Mouse (Mus musculus) CH12.LX (cell line): ENCODE data around the gene Taco1. TPM values are rescaled to one million over a fixed set of nuclear protein-coding genes. Genes with fewer than 3 reads are reported as not detected.
A peak's percentile ranks its signal among the peaks of the same experiment; 100 is the strongest.

Source experiments
- DNase-seq: peaks from one replicate; pipeline ENCODE4 v3.0.0-alpha.2; 2013; ENCODE audit errors: extremely low read depth
- H3K27ac ChIP-seq: 2 replicates; pipeline ENCODE4 v1.5.1; 2012; ENCODE audit warnings: low read depth, mild to moderate bottlenecking, control low read depth, moderate library complexity; ENCODE audit not compliant: insufficient read depth
- H3K27me3 ChIP-seq: replicated peaks from 2 replicates; pipeline ENCODE3; 2012; ENCODE audit warnings: inconsistent platforms
- H3K36me3 ChIP-seq, 2 experiments: replicated peaks in 1 of 2; 2 replicates each; pipeline versions ENCODE3 to v1.6.1; 2012; ENCODE audit warnings: inconsistent platforms in 1 of 2, low read length in 1 of 2, mild to moderate bottlenecking in 1 of 2, mixed read lengths in 1 of 2, moderate library complexity in 1 of 2; ENCODE audit not compliant: control insufficient read depth in 1 of 2, insufficient read depth in 1 of 2
- H3K4me1 ChIP-seq, 2 experiments: 2 replicates each; pipeline ENCODE4 v1.6.1; 2012; ENCODE audit warnings: inconsistent platforms in 1 of 2, moderate library complexity in 1 of 2; ENCODE audit not compliant: insufficient read depth in 2 of 2, control insufficient read depth in 1 of 2
- H3K4me2 ChIP-seq: 2 replicates; pipeline ENCODE4 v1.6.1; 2012; ENCODE audit warnings: low read depth, mild to moderate bottlenecking, control low read depth; ENCODE audit not compliant: poor library complexity, insufficient read depth, severe bottlenecking
- H3K4me3 ChIP-seq, 3 experiments: fragments of 150-350 bp in 1 of 3; sonication (generic) in 1 of 3; replicated peaks in 1 of 3; 2 replicates each; pipeline versions ENCODE3 to v1.5.1; 2011 to 2012; ENCODE audit warnings: low read depth in 2 of 3, low read length in 2 of 3, mild to moderate bottlenecking in 2 of 3, moderate library complexity in 2 of 3, control low read depth in 1 of 3, improper control_type of control experiment in 1 of 3, inconsistent platforms in 1 of 3, mixed read lengths in 1 of 3; ENCODE audit not compliant: poor library complexity in 1 of 3
- H3K79me2 ChIP-seq: replicated peaks from 2 replicates; pipeline ENCODE4 v1.6.1; 2012; ENCODE audit warnings: mild to moderate bottlenecking, moderate library complexity; ENCODE audit not compliant: control insufficient read depth, poor library complexity, insufficient read depth, severe bottlenecking; ENCODE audit errors: extremely low read depth
- H3K9ac ChIP-seq: 2 replicates; pipeline ENCODE4 v1.6.1; 2012; ENCODE audit warnings: low read depth, mild to moderate bottlenecking, control low read depth, moderate library complexity; ENCODE audit not compliant: insufficient read depth
- H3K9me3 ChIP-seq: replicated peaks from 2 replicates; pipeline ENCODE3; 2012; ENCODE audit warnings: low read length, inconsistent platforms, mixed read lengths
- BHLHE40 ChIP-seq: IDR thresholded peaks from 2 replicates; pipeline ENCODE4 v1.6.1; 2011; ENCODE audit warnings: mild to moderate bottlenecking, low read depth, low read length, improper control_type of control experiment
- CHD1 ChIP-seq: IDR thresholded peaks from 2 replicates; pipeline ENCODE4 v1.6.1; 2012; ENCODE audit warnings: low read depth, low read length, improper control_type of control experiment, inconsistent platforms
- CHD2 ChIP-seq: IDR thresholded peaks from 2 replicates; pipeline ENCODE4 v1.6.1; 2011; ENCODE audit warnings: low read length, improper control_type of control experiment
- CTCF ChIP-seq, 2 experiments: IDR thresholded peaks in 1 of 2; conservative IDR thresholded peaks in 1 of 2; 2 replicates each; pipeline ENCODE4 v1.5.1; 2011 to 2012; ENCODE audit warnings: low read depth in 2 of 2, low read length in 2 of 2, improper control_type of control experiment in 1 of 2, inconsistent platforms in 1 of 2, mild to moderate bottlenecking in 1 of 2, moderate library complexity in 1 of 2
- E2F4 ChIP-seq: IDR thresholded peaks from 2 replicates; pipeline ENCODE4 v1.6.1; 2011; ENCODE audit warnings: low read depth, low read length, improper control_type of control experiment; ENCODE audit not compliant: insufficient replicate concordance
- ELF1 ChIP-seq: IDR thresholded peaks from 2 replicates; pipeline ENCODE4 v1.6.1; 2014; ENCODE audit warnings: low read depth, mild to moderate bottlenecking, inconsistent platforms, low read length, improper control_type of control experiment
- EP300 ChIP-seq: IDR thresholded peaks from 2 replicates; pipeline ENCODE4 v1.6.1; 2011; ENCODE audit warnings: low read length, improper control_type of control experiment
- ETS1 ChIP-seq: conservative IDR thresholded peaks from 2 replicates; pipeline ENCODE4 v1.6.1; 2012; ENCODE audit warnings: low read depth, mild to moderate bottlenecking, inconsistent platforms, low read length, improper control_type of control experiment, moderate library complexity
- GABPA ChIP-seq: IDR thresholded peaks from 2 replicates; pipeline ENCODE4 v1.6.1; 2012; ENCODE audit warnings: low read depth, low read length, improper control_type of control experiment, inconsistent platforms; ENCODE audit not compliant: insufficient replicate concordance
- HCFC1 ChIP-seq: IDR thresholded peaks from 2 replicates; pipeline ENCODE4 v1.6.1; 2012; ENCODE audit warnings: low read depth, mild to moderate bottlenecking, inconsistent platforms, low read length, improper control_type of control experiment
- IRF4 ChIP-seq: IDR thresholded peaks from 2 replicates; pipeline ENCODE4 v1.6.1; 2014; ENCODE audit warnings: low read depth, mild to moderate bottlenecking, inconsistent platforms, low read length, improper control_type of control experiment
- JUN ChIP-seq: IDR thresholded peaks from 2 replicates; pipeline ENCODE4 v1.6.1; 2011; ENCODE audit warnings: low read depth, mild to moderate bottlenecking, low read length, improper control_type of control experiment, moderate library complexity; ENCODE audit not compliant: insufficient read depth
- KAT2A ChIP-seq: IDR thresholded peaks from 2 replicates; pipeline ENCODE4 v1.6.1; 2012; ENCODE audit warnings: low read length, improper control_type of control experiment, inconsistent platforms; ENCODE audit not compliant: insufficient replicate concordance
- MAFK ChIP-seq: IDR thresholded peaks from 2 replicates; pipeline ENCODE4 v1.6.1; 2011; ENCODE audit warnings: low read length, improper control_type of control experiment; ENCODE audit not compliant: insufficient replicate concordance
- MAX ChIP-seq: IDR thresholded peaks from 2 replicates; pipeline ENCODE4 v1.6.1; 2011; ENCODE audit warnings: low read length, improper control_type of control experiment
- MAZ ChIP-seq: IDR thresholded peaks from 2 replicates; pipeline ENCODE4 v1.6.1; 2012; ENCODE audit warnings: low read depth, mild to moderate bottlenecking, inconsistent platforms, low read length, improper control_type of control experiment, moderate library complexity
- MEF2A ChIP-seq: IDR thresholded peaks from 2 replicates; pipeline ENCODE4 v1.6.1; 2014; ENCODE audit warnings: low read depth, mild to moderate bottlenecking, inconsistent platforms, low read length, improper control_type of control experiment, borderline replicate concordance
- MXI1 ChIP-seq: IDR thresholded peaks from 2 replicates; pipeline ENCODE4 v1.6.1; 2011; ENCODE audit warnings: mild to moderate bottlenecking, low read depth, low read length, improper control_type of control experiment
- MYC ChIP-seq: IDR thresholded peaks from 2 replicates; pipeline ENCODE4 v1.6.1; 2011; ENCODE audit warnings: low read depth, mild to moderate bottlenecking, improper control_type of control experiment, low read length
- NELFE ChIP-seq: IDR thresholded peaks from 2 replicates; pipeline ENCODE4 v1.6.1; 2011; ENCODE audit warnings: low read depth, low read length, improper control_type of control experiment
- NRF1 ChIP-seq: IDR thresholded peaks from 2 replicates; pipeline ENCODE4 v1.6.1; 2014; ENCODE audit warnings: low read depth, mild to moderate bottlenecking, inconsistent platforms, low read length, improper control_type of control experiment, moderate library complexity
- PAX5 ChIP-seq: IDR thresholded peaks from 2 replicates; pipeline ENCODE4 v1.6.1; 2012; ENCODE audit warnings: low read length, inconsistent platforms, mixed read lengths
- POLR2A ChIP-seq: IDR thresholded peaks from 2 replicates; pipeline ENCODE4 v1.6.1; 2011; ENCODE audit warnings: low read depth, mild to moderate bottlenecking, improper control_type of control experiment, low read length
- POLR2AphosphoS2 ChIP-seq: IDR thresholded peaks from 2 replicates; pipeline ENCODE4 v1.6.1; 2011; ENCODE audit warnings: low read depth, low read length, improper control_type of control experiment
- RAD21 ChIP-seq: IDR thresholded peaks from 2 replicates; pipeline ENCODE4 v1.6.1; 2011; ENCODE audit warnings: low read depth, mild to moderate bottlenecking, low read length, improper control_type of control experiment, moderate library complexity
- RCOR1 ChIP-seq: conservative IDR thresholded peaks from 2 replicates; pipeline ENCODE4 v1.6.1; 2012; ENCODE audit warnings: low read depth, mild to moderate bottlenecking, inconsistent platforms, low read length, improper control_type of control experiment
- SIN3A ChIP-seq: IDR thresholded peaks from 2 replicates; pipeline ENCODE4 v1.6.1; 2012; ENCODE audit warnings: low read length, improper control_type of control experiment, inconsistent platforms
- SMC3 ChIP-seq: IDR thresholded peaks from 2 replicates; pipeline ENCODE4 v1.6.1; 2011; ENCODE audit warnings: low read depth, low read length, improper control_type of control experiment
- TBP ChIP-seq: conservative IDR thresholded peaks from 2 replicates; pipeline ENCODE4 v1.6.1; 2011; ENCODE audit warnings: low read depth, low read length, improper control_type of control experiment
- TCF12 ChIP-seq: IDR thresholded peaks from 2 replicates; pipeline ENCODE4 v1.6.1; 2014; ENCODE audit warnings: low read depth, mild to moderate bottlenecking, inconsistent platforms, low read length, improper control_type of control experiment
- UBTF ChIP-seq: IDR thresholded peaks from 2 replicates; pipeline ENCODE4 v1.6.1; 2012; ENCODE audit warnings: low read depth, mild to moderate bottlenecking, inconsistent platforms, low read length, improper control_type of control experiment, moderate library complexity
- USF1 ChIP-seq: IDR thresholded peaks from 2 replicates; pipeline ENCODE4 v1.6.1; 2014; ENCODE audit warnings: low read depth, mild to moderate bottlenecking, inconsistent platforms, low read length, improper control_type of control experiment
- USF2 ChIP-seq: conservative IDR thresholded peaks from 2 replicates; pipeline ENCODE4 v1.6.1; 2011; ENCODE audit warnings: low read depth, low read length, improper control_type of control experiment
- ZC3H11A ChIP-seq: IDR thresholded peaks from 2 replicates; pipeline ENCODE4 v1.6.1; 2012; ENCODE audit warnings: low read depth, mild to moderate bottlenecking, inconsistent platforms, low read length, improper control_type of control experiment
- ZKSCAN1 ChIP-seq: IDR thresholded peaks from 2 replicates; pipeline ENCODE4 v1.6.1; 2012; ENCODE audit warnings: low read depth, inconsistent platforms, low read length, improper control_type of control experiment, borderline replicate concordance
- ZMIZ1 ChIP-seq: IDR thresholded peaks from 2 replicates; pipeline ENCODE4 v1.6.1; 2012; ENCODE audit warnings: low read depth, mild to moderate bottlenecking, inconsistent platforms, low read length, improper control_type of control experiment
- ZNF384 ChIP-seq: IDR thresholded peaks from 2 replicates; pipeline ENCODE4 v1.6.1; 2012; ENCODE audit warnings: low read depth, low read length, improper control_type of control experiment, inconsistent platforms
- dilution Hi-C: fragments of 300-500 bp; cut with MboI; formaldehyde crosslinking; loops from 2 replicates; pipeline ENCODE4 v1.14.3; 2020; ENCODE audit warnings: low sequenced_read_pairs; ENCODE audit not compliant: extremely low pct_unique_long_range_greater_than_20kb, extremely low pct_ligation_motif_present
- in situ Hi-C: fragments of 300-500 bp; cut with MboI; formaldehyde crosslinking; loops from 3 replicates; pipeline ENCODE4 v1.14.3; 2019; ENCODE audit warnings: low sequenced_read_pairs, low pct_ligation_motif_present, low pct_unique_long_range_greater_than_20kb, mixed read lengths
- polyA plus RNA-seq: library from polyadenylated mRNA; unstranded; fragments of >175 nt; gene quantifications from 2 replicates; pipeline ENCODE4 v1.2.1, GENCODE M21; 2012; ENCODE audit warnings: low read depth; ENCODE audit not compliant: insufficient read length
- total RNA-seq, 2 experiments: library from RNA; depleted of rRNA; stranded (reverse); fragments of 300-350 nt in 1 of 2; fragments of >200 nt in 1 of 2; gene quantifications; 2 replicates each; pipeline ENCODE4 v1.2.3; 2012 to 2014

Gene Taco1
- total and polyA plus RNA-seq, 3 experiments, result 30.8 to 35.8 (median 32.6) TPM

DNA sequence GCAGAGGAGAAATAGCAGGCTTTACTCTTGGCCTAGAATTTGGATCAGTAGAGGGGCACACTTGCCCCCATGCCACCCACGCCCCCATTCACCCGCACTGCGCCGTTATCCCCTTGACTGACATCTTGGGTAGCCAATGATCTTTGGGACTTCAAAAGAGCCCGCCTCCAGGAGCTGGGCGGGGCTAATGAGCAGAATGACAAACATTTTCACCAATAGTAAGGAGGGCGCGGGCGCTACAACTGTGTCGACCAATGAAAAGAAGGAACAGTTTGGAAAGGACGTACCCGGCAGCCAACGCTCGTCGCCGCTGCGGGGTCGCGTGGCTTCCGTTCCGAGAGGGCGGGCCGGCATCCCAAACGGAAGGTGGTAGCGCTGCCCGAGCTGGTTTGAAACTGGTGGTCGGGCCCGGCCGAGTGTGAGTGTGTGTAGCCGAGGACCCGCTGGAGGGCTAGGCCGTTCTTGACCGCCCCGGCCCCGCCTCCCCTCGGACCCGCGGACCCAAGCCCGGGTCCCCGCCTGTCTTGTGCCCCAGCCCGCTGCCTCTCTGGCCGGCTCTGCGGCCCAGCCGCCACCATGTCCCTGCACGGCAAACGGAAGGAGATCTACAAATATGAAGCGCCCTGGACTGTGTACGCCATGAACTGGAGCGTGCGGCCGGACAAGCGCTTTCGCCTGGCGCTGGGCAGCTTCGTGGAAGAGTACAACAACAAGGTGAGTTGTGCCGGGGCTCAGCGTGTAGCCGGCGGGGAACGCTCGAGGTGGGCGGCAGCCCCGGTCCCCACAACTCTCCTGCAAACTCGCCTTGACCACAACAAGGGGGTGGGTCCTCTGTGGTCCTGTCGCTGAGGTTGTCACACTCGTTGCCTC lies 29.1 kb upstream of the Taco1 start, which contains the start of gene Dcaf7:
Gene Dcaf7 (plus strand): TSS at position 325 of the 870 bp plus-strand sequence.
- H3K27me3 ChIP-seq, result no peaks in the 10 kb centered on the region
- H3K4me1 ChIP-seq, result peaks cover 8 to 49% of the 10 kb centered on the region in 2 experiments
- in situ Hi-C loops (no loop called here), dilution Hi-C loops (no loop called here)
- H3K36me3 ChIP-seq, result peaks cover 0 to 24% of the 10 kb centered on the region in 2 experiments
- peak; percentile 99 for DNase-seq
- H3K27ac ChIP-seq, result peak within 1 kb of the TSS; percentile 55
- peak within 1 kb of the TSS; percentile 80 to 97 (median 91) for H3K4me3 ChIP-seq
- peaks cover 48% of the 10 kb centered on the region for H3K79me2 ChIP-seq
- H3K4me2 ChIP-seq, result peak within 1 kb of the TSS; percentile 75
- H3K9ac ChIP-seq, result peak within 1 kb of the TSS; percentile 73
- H3K9me3 ChIP-seq, result no peaks in the 10 kb centered on the region
- TF ChIP-seq NELFE (peak; percentile 72), BHLHE40 (peak; percentile 14), GABPA (no peak; the same call in 1 of the 2 replicates), CHD2 (peak; percentile 98), MEF2A (no peak), ETS1 (no peak), EP300 (no peak), SIN3A (peak; percentile 89), POLR2A (peak; percentile 76), ZMIZ1 (peak; percentile 68; the same call in 1 of the 2 replicates), E2F4 (peak; percentile 67; the same call in 1 of the 2 replicates), HCFC1 (peak; percentile 85), KAT2A (peak; percentile 82; the same call in 1 of the 2 replicates), ELF1 (peak; percentile 71), CTCF (conservative IDR thresholded peaks at IDR 0.05 in 1 of 2, IDR thresholded peaks at IDR 0.05 in 1 of 2; ENCODE audit: low read depth in 2 of 2, low read length in 2 of 2) (no peak), UBTF (peak; percentile 58; the same call in 1 of the 2 replicates), TCF12 (peak; percentile 69), USF1 (peak; percentile 81), MAX (peak; percentile 81; the same call in 1 of the 2 replicates), SMC3 (no peak), MAFK (no peak), ZKSCAN1 (no peak), PAX5 (no peak), TBP (peak; percentile 61; the same call in 1 of the 2 replicates), IRF4 (0 out of 2 replicates have a peak, but pooled peaks have one; percentile 39), POLR2AphosphoS2 (peak; percentile 37; the same call in 1 of the 2 replicates), NRF1 (peak; percentile 58), ZNF384 (no peak), RAD21 (no peak), MAZ (peak; percentile 49; the same call in 1 of the 2 replicates), ZC3H11A (no peak), RCOR1 (no peak), USF2 (peak; percentile 61; the same call in 1 of the 2 replicates), MXI1 (peak; percentile 86), JUN (no peak), MYC (peak; percentile 45; the same call in 1 of the 2 replicates), CHD1 (no peak)
